Mouse (Mus musculus): Measurements from ENCODE around the gene Pcbp4.

GRCm38 (mm10) chr9:106512729-106513450, 59.8 kb downstream of the Pcbp4 start:
- TF ChIP-seq POLR2A (IDR thresholded peaks at IDR 0.05; ENCODE audit: control insufficient read depth, extremely low read depth, insufficient read depth, low read length, poor library complexity) (no peak), CTCF (IDR thresholded peaks at IDR 0.05; ENCODE audit: borderline replicate concordance, control insufficient read depth, extremely low read depth, insufficient read depth, low read length, poor library complexity) (no peak)

All from thymus, adult 2 months (tissue).